Mouse (Mus musculus): ENCODE results near the gene Kcns1. TPM values are rescaled to one million over a fixed set of nuclear protein-coding genes. Genes with fewer than 3 reads are reported as not detected.

Gene Kcns1
- total RNA-seq, 2 experiments from 2014 or later: not detected

GRCm38 (mm10) chr2:164174649-164175395, 3.9 kb upstream of the Kcns1 start:
- intact Hi-C loops (cut with DNase I): loop anchor here (5.0 kb wide), 1 partner anchor 43 kb away; no protein-coding TSS in a partner anchor
- no peak for DNase-seq

DNA sequence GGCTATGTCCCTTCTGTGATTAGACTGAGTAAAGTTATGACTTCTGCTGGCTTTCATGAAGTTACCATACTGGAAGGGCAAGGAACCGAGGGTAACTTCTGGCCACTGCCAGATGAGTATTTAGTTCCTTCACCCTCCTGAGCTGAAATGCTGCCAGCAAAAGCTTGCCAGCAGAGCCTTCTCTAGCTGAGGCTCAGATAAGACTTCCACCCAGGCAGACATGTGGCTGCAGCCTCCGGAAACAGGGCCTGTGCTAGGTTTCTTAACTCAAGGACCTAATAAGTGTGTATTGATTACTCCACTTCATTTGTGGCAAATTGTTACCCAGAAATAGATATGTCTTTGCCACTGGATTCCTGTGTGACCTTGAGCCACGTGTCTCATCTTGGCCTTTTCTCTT, 2.5 kb upstream of the Kcns1 start:
- intact Hi-C loops (cut with DNase I): no loop called here
- DNase-seq: no peak

DNA sequence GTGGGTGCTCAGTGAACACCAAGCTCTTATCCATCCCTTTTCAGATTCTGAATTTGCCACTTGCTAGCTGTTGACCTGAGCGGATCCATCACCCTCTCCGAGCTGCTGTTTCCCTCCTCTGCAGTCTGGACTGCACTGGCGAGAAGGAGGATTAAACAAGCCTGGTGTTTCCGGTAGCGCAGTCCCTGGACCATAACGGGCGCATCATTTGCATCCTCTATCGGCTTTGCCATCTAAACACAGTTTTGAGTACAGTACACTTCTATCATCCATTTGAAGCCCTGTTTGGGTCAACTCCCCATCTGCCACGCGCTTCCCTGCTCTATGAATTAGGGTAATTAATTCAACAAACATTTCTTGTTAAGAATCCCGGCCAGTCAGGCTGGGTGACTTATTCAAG, 587 bp downstream of the Kcns1 start:
- intact Hi-C loops (cut with DNase I): no loop called here
- no peak for DNase-seq

DNA sequence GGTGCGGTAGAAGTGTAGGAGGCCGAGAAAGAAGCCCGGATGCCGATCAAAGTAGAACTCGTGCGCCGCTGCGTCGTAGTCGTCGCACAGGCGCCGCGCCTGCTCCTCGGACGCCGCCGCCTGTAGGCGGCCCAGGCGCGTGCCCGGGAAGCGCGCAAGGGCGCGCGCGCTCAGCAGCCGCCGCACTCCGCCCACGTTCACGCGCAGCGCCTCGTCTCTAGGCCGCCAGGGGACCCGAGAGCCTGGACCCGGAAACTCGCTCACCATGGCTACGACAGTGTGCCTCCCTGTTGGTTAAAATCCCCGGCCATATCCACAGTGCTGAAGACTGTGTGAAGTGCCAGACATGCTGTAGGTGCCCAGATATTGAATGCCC, 2.4 kb downstream of the Kcns1 start:
- DNase-seq: no peak
- intact Hi-C loops (cut with DNase I): no loop called here

DNA sequence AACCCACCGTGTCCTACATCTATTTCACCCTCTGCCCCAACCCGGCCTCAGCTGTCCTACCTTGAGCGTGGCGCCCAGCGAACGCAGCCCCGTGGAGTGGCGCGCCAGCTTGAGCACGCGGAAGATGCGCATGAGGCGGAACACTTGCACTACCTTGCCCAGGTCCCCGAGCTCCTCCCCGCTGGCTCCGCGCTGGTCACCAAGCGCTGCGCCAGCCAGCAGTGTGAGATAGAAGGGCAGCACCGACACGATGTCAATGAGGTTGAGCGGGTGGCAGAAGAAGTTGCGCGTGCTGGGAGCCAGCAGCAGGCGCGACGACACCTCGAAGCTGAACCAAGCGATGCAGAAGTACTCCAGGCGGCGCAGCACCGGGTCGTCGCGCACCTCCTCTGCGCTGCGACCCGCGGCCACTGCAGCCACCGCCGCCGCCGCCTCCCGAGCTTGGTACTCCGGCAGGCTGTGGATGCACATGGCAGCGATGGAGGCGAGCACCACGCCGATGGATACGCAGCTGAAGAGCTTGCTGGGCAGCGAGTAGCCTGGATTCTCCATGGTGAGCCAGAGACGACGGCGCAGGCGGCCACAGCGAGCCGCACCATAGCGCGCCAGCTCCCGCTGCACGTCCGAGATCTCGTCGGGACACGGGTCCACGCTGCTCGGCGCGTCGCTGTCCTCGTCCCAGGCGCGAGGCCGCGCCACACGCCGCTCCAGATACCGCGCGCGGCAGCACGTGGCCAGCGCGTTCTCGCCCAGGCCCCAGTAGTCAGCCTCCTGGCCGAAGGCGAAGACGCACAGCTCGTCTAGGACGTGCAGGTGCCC, 3.0 kb downstream of the Kcns1 start:
- DNase-seq: no peak

DNA sequence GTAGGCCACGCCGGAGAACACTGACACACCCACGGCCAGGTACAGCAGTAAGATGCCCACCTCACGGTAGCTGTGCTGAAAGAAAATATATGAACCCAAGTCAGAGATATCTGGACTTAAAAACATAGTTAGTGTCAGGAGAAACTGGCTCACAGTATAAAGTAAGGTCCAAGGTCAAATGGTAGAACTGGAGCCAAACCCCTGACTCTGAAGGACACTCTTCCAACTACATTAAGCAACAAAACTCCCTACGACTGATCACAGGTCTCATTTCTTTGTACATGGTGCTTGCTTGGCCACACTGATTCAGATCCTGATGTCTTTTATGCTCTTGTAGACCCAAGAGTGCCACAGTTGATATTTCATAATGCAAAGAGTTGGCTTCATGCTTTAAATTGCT, 6.0 kb downstream of the Kcns1 start:
- no peak for DNase-seq
- intact Hi-C loops (cut with DNase I): no loop called here

More for the DNA sequence above, 3.0 kb downstream of the Kcns1 start:
- intact Hi-C loops (cut with DNase I): no loop called here

DNA sequence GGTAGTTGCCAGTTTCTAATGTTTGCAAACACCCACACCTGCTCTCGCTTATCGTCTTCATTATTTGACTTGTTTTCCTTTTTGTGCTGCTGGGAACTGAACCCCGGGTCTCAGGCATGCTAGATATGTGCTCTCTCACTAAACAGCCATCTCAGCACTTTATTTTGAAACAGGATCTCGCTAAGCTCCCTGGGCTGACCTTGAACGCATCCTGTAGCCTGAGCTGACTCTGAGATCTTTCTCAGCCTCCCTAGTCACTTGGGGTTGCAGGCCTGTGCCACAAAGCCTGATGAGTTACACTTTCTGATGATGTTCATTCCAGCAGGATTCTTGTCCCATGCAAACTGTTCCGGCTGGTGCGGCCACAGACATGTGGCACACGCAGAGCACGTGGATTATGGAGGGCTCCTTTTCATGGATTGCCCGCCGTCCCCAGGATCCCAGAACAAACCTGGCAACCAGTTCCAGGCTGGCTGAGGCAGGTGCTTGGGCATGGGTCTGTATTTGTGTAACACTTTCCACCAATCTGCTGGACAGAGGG, 9.3 kb downstream of the Kcns1 start:
- no peak for DNase-seq
- intact Hi-C loops (cut with DNase I): no loop called here

DNA sequence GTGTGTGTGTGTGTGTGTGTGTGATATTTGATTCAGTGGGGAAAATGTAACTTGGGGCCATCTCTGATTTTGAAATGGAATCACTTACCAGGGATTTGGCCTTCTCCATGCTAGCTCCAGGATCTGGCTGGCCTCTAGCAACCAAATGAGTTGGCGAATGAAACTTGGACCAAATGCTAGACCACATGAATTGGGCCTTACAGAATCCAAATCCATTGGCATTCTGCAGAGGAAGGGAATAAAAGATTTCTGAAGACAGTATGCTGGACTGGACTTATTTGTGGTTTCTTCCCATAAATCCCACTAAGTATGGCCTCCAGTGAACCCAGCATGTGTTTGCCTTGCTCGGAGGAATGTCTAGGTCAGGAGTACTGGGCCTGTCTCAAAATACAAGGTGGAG, 12.1 kb downstream of the Kcns1 start:
- intact Hi-C loops (cut with DNase I): no loop called here
- DNase-seq: no peak

DNA sequence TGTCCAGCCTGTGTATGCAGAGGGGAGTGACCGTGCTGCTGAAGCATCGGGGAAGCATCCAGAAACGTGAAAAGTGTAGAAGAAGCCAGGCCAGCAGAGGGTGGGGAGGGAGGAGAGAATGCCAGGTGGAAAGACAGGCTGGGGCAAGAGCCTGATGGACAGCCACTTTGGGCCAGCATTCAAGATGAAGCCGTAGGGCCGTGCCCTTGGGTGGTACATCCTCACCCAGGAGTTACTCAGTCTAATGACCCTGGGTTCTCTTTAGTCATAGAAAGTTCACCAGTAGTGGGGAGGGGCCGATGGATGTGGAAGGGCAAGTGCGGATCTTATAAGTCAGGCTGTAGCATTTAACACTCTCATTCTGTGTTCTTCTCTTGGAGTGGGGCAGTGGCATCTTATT, 14.8 kb downstream of the Kcns1 start:
- intact Hi-C loops (cut with DNase I): no loop called here
- no peak for DNase-seq

DNA sequence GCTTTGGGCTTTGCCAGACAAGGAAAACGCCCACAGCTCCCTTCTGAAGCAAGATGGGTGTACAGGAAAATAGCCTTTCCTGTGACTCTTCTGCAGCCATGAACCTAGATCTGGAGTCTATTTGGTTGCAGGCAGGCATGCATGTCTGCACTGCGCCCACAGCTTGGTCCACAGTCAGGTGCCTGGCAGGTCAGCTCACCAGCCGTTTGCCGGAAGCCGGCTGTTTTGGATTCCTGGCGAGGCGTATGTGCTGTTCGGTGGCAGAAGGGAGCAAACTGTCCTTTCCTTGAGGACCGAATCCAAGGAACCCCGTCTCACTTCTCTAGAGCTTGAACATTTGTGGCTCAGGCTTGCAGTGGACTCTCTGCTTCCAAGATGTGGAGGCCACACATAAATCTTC, 16.9 kb downstream of the Kcns1 start:
- DNase-seq: no peak
- intact Hi-C loops (cut with DNase I): no loop called here

DNA sequence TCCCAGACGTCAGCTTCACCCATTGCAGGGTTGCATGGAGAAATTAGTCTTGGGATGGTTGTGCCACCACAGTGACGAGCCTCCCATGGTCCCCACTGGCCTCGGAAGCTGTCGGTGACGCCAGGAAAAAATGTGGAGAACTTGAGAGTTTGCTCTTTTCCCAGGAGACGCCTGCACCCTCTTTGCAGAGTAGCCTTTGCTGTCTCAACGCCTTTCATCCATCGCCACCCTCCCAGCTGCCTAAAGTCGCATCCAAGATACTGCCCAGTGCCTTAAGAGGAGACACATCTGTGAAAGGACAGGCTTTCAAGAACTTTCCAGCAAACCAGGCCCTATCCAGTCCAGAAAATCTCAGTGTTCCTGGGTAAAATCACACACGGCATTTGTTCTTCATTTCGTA, 18.6 kb downstream of the Kcns1 start:
- intact Hi-C loops (cut with DNase I): no loop called here
- no peak for DNase-seq

GRCm38 (mm10) chr2:164150086-164150760, 20.7 kb downstream of the Kcns1 start:
- no peak for DNase-seq
- intact Hi-C loops (cut with DNase I): no loop called here

- intact Hi-C loops (cut with DNase I): no loop called here
- DNase-seq: no peak
These were observed 24.4 kb downstream of the Kcns1 start for GRCm38 (mm10) chr2:164146556-164146955.

GRCm38 (mm10) chr2:164144541-164144940, 26.4 kb downstream of the Kcns1 start:
- no peak for DNase-seq
- intact Hi-C loops (cut with DNase I): no loop called here

DNA sequence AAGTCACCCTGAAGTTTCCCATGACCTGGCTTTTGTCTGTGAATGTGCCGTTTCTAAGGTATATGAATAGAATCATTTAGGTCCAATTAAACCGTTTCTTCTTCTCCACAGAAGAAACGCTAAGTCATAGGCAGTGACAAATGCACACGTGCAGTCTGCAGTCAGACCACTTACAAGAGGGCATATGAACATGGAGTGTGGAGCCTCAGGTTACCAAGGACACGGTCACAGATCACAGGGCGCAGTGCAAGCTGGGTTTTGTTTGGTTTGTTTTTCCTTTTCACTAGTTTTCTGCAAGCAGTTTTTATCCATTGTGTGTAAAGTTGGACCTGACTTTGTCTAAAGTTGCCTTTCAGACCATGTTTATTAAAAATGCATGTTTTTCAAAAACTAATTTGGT, 26.9 kb downstream of the Kcns1 start:
- intact Hi-C loops (cut with DNase I): no loop called here
- DNase-seq: no peak

GRCm38 (mm10) chr2:164142021-164142420, 28.9 kb downstream of the Kcns1 start:
- intact Hi-C loops (cut with DNase I): no loop called here
- peak in 1 of 2 experiments; percentile 49 for DNase-seq

- intact Hi-C loops (cut with DNase I): loop anchor here (10.0 kb wide), 1 partner anchor 267 kb away; the partner anchor contains the start of genes Matn4 and Rbpjl
- no peak for DNase-seq
These were observed 33.2 kb downstream of the Kcns1 start for GRCm38 (mm10) chr2:164137754-164138153.

- intact Hi-C loops (cut with DNase I): loop anchor here (10.0 kb wide), 1 partner anchor 268 kb away; the partner anchor contains the start of genes Matn4 and Rbpjl
- no peak for DNase-seq
These were observed 34.5 kb downstream of the Kcns1 start for GRCm38 (mm10) chr2:164136393-164136792.

- DNase-seq: no peak
- intact Hi-C loops (cut with DNase I): loop anchor here (10.0 kb wide), 1 partner anchor 269 kb away; the partner anchor contains the start of genes Matn4 and Rbpjl
These were observed 35.5 kb downstream of the Kcns1 start for GRCm38 (mm10) chr2:164135367-164135766.

DNA sequence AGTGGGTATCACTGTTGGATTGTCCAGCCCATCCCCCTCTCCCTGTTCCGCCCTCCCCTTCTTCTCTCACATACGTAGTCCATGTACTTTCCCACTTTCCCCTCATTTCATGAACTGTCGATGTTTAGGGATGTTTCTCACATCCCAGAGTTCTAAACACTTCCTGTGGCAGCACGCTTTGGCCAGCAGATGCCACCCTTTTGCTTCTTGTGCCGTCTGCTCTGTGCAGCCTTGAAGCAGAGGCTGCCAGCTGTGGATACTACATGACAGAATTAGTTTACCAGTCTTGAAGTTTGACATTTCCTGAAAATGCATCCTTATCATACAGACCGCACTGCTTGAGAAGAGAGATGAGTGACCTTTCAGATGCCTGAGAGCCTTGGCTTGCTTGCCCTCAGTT, 36.4 kb downstream of the Kcns1 start:
- DNase-seq: peak; percentile 23 to 47
- intact Hi-C loops (cut with DNase I): loop anchor here (5.0 to 10.0 kb wide), 2 partner anchors 43 to 270 kb away; partner anchors contain the start of genes Matn4 and Rbpjl

DNA sequence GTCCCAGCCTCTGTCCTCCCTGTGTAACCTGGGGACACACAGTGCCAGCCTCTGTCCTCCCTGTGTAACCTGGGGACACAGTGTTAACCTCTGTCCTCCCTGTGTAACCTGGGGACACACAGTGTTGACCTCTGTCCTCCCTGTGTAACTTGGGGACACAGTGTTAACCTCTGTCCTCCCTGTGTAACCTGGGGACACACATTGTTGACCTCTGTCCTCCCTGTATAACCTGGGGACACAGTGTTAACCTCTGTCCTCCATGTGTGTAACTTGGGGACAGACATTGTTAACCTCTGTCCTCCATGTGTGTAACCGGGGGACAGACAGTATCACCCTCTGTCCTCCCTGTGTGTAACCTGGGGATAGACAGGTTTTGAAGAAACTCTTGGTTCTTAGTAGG, 39.3 kb downstream of the Kcns1 start:
- no peak for DNase-seq
- intact Hi-C loops (cut with DNase I): loop anchor here (5.0 to 10.0 kb wide), 2 partner anchors 46 to 273 kb away; partner anchors contain the start of genes Matn4 and Rbpjl
